Mouse (Mus musculus): ENCODE measurements around the gene Ppcs.

Ppcs gene

DNA sequence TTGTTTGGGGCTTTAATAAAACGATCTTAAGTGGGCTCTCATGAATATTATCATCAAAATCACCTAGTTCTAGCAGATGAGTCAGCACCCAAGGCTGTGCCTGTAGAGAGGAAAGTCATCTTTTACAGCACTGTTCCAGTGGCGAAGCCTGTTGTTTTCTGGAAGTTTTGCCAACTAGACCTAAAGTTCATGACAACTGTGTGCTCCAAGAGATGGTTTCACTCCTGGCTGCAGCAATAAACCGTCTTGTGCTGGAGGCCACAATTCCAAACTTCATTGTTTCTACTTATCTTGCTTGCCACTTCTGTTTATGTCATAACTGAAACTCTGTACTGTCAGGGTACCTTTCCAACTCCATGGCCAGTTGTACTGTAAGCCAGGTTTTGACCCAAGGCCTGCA is 5.0 kb downstream of the Ppcs start:
- no peak for DNase-seq

DNA sequence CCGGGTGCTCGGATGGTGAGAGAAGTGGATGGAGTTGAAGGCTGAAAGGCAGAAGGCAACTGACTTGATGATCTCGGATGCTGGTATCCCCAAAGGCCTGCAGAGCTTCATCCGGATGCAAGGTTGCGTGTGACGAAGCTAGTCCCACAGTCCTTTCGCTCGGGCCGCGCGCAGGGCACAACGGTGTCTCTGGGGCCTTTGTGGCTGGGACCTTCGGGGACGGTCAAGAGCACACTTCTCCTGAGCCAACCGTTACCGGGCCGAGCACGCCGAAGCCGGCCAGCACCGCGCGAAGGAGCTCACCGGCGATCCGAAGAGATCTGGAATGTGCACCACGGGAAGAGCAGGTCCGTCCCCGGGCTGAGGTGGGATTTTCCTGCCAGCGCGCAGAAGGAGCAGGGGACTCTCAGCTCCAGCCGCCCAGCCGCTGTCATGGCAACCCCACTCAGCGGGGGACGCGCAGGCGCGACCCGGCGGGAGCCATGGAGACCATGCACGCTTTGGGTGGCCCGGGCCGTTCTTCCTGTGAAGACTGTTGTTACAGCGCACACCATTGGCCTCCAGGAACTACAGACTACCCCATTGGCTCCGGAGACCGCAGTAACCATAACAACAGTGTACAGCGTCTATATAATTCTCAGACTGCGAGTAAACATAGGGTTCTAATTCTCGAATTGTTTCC is 7.0 kb downstream of the Ppcs start, which contains the start of gene Ccdc30:
TSS of gene Ccdc30 (minus strand) at position 450 of the 682 bp plus-strand sequence.
- peak; percentile 86 for DNase-seq

DNA sequence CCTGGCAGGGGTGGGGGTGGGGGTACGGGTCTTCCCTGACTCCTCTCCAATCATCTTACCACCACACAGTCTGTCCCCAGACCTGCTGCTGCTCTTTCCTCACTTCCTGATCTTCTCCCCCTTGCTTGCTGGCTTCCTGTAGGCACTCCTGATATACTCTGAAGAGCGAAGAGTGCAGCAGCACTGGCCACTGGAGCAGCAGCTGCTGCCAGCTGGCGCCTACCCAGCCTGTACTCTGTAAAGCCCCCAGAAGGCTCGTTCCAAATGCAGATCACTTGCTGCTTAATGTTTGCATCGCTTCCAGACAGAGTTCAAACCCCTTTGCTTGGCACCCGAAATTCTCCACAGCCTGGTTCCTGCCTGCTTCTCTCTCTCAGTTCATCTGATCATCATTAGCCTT is 9.4 kb downstream of the Ppcs start:
- DNase-seq = peak; percentile 11

DNA sequence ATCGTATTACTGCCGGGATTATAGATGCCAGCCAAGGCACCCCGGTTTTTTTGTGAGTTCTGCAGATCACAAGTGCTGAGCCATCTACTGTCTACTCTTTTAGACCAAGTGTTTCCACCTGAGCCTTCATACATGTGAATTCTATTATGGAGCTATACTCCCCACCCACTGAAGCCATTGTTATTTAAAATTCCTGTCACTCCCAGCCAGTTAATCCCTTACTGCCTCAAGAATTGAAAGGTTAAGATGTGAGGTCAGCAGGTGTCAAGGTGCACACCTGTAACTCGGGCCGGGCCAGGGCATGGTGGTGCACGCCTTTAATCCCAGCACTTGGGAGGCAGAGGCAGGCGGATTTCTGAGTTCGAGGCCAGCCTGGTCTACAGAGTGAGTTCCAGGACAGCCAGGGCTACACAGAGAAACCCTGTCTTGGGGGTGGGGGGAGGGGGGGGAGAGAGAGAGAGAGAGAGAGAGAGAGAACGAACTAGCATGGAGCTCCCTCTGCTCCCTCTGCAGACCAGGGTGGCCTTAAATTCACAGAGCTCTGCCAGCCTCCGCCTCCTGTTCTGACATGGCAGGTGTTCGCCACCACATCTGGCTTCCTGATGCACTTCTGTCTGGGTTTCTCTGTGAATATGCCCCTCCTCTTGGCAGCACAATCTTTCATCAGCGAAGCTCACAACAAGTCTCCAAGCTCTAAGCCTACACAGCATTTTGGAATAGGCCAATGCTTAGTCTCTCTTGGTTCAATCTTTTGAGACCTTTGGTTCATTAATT is 10.2 kb downstream of the Ppcs start:
- no peak for DNase-seq

DNA sequence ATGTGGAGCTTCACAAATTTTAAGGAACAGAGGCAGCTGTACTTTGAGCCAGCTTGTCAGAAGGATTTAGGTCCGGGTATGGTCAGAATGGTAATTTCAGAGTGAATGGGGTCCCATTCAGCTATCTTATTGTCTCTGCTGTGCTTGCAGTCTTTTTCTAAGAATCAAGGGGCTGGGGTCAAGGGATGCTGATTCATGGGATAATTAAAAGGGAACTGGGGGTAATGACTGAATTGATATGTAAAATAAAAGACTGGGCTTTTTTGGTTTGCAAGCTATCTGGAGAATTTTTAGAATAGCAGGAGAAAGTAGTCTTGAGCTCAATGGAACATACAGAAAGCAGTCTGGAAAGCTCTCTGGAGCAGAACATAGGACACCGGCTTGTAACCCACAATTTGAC is 18.8 kb downstream of the Ppcs start:
- DNase-seq = no peak

DNA sequence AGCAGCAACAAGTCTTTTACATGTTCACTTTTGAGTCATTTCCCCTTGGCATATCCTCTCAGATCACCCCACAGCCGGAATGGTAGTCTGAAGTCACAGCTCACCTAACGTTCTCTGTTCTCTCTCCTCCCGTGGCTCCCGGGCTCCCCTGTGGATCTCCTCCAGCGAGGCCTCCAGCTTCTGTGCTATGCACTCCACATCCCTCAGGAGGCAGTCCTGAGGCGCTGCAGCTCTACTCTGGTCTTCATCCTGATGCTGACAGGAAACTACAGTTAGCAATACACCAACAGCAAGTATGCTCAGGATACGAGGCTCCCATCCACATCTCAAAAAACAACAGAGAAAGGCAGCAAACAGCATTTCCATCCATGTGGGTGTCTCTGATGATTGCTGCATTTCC is 21.3 kb downstream of the Ppcs start:
- DNase-seq = no peak

DNA sequence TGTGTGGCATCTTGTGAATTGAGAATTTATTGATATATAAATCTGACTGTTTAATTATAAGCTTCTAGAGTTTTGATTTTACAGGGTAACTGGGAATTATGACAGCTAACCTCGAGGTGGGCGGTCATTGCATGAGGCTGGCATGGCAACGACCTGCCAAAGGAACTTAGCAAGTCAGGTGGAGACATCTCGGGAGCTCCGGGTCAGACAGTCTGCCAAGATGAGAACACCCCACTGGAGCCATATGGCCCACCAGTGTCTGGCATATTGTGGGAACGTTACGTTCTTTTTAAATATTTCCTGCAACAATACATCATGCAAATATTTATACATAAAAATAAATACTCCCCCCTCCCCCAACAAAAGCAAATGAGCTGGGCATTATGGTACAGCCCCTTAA is 23.5 kb downstream of the Ppcs start:
- DNase-seq = no peak

DNA sequence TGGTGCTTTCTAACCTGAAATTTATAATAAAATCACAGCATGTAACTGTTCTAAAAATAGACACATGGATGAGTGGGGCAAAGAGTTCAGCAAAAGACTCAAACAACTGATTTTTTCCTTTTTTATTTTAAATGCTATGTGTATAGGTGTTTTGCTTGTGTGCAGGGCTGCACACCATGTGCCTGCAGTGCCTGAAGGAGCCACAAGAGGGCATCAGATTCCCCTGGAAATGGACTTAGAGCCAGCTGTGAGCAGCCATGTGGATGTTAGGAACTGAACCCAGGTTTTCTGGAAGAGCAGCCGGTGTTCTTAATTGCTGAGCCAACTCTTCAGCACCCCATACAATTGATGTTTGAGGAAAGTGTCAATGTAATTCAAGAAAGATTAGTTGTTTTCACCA is 31.9 kb downstream of the Ppcs start:
- DNase-seq = peak; percentile 11

DNA sequence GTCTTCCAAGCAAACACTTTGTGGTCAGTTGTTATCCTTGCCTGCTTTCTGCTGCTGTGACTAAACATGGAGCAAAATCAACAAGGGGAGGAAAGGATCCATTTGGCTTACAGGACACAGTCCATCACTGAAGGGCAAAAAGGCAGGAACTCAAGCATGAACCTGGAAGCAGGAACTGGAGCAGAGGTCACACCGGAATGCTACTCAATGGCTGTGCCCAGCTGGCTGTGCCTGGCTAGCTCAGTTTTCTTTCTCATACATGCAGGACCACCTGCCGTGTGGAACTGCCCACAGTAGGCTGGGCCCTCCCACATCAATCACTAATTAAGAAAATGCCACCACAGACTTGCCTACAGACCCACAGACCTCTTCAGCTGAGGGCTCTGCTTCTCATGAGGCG is 33.0 kb downstream of the Ppcs start:
- DNase-seq = no peak

DNA sequence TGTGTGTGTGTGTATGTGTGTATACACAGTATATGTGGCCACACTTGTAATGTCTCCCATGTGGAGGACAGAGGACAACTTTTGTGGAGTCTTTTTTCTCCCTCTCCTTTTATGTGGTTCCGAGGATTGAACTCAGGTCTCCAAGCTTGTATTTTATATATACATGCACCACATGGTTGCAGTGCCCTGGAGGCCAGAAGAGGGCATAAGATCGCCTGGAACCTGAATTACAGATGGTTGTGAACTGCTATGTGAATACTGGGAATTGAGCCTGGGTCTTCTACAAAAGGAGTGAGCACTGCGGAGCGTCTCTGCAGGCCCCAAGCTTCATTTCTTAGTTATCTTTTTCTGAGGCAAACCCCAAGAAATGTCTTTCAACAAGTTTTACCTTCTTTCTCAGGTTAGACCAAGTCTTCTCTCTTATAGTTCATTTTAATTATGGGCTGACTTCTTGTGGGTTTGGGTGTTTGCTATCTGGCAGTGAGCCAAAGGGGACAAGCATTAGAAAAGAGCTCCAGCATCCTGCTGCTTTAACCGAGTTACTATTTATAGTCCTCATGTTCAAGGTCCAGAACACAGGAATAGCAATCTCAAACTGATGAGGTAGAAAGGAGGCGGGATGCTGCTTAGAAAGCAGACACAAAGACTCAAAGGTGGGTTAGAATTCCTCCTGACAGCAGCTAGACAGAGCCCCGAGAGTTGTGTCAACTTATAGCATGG is 40.6 kb downstream of the Ppcs start:
- DNase-seq = no peak

DNA sequence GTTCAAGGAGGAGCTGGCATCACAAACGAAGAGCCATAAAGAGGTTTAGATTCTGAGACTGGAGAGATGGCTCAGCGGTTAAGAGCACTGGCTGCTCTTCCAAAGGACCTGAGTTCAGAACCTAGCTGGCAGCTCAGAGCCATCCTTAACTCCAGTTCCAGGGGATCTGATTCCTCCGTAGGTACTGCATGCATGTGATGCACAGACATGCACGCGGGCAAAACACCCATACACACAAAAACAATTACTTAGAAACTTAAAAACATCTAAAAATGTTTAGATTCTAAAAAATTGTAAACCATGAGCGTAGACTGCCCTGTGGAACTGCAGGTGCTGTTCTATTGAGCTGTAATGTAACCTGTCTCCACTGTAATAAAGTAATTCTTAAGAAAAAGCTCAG is 52.8 kb downstream of the Ppcs start:
- DNase-seq = no peak

Measured in lung, postnatal 14 days (tissue).